Mouse (Mus musculus): ENCODE data around the gene Sel1l3.

The Sel1l3 gene

GRCm38 (mm10) chr5:53212782-53213710 lies 681 bp downstream of the Sel1l3 start:
- no peak for ATAC-seq (ENCODE audit: low TSS enrichment)

- no peak for ATAC-seq (ENCODE audit: low TSS enrichment)
Observed at GRCm38 (mm10) chr5:53212087-53212781, 1.5 kb downstream of the Sel1l3 start.

- no peak for ATAC-seq (ENCODE audit: low TSS enrichment)
Observed at GRCm38 (mm10) chr5:53211241-53211640, 2.5 kb downstream of the Sel1l3 start.

- no peak for ATAC-seq (ENCODE audit: low TSS enrichment)
Observed at GRCm38 (mm10) chr5:53210481-53210880, 3.2 kb downstream of the Sel1l3 start.

DNA sequence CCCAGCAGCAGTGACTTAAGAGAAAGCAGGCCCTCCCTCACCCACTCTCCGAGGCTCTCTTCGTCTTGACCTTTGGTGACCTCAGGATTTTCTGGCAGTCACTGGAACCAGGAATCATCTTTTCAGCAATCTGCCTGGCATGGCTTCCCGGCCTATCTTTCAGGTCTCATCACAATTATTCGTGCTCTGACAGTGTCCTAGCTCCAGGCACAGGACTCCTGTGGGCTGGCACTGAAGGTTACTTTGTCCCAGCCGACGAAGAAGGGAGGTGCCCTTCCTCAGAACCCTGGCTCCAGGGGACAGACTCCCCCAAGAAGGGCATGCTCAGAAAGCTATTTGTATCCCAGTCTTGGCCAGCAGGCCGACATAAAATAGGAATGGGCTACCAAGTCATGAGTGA lies 4.0 kb downstream of the Sel1l3 start:
- ATAC-seq (ENCODE audit: low TSS enrichment) = no peak

DNA sequence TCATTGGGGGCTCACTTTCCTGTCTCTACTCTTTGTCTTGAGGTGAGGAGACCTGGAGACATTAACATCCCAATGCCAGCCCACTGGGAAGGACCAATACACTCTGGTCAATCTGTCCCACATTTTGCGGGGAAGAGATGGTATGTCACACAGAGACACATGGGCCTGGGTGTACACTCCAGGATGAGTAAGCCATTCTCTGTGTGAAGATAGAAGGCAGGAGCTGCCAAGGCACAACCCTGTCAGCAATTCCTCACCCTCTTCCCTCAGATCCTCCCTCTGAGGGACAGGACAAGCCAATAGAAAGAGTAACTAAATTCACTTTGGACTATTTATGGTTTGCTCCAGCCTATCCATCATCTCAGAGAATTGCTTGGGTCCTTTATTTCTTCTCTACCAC lies 5.0 kb downstream of the Sel1l3 start:
- ATAC-seq (ENCODE audit: low TSS enrichment) = peak; percentile 35

DNA sequence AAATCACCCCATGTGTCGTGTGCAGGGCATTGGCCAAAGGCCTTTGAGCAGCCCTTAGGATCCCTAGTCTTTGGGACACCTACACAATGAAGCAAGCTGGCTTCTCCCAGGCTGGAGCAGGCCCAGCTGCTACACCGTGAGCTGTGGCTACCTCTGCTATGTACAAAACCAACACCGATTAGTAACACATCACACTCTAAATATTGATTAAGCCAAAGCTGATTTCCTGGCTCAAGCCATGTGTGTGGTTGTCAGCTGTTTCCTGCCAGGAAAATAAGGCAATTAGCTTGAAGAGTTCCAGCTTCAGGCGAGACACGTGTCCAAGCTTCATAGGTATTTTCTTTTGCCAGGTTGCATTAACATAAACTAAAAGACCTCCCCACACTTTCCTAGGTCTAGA lies 7.2 kb downstream of the Sel1l3 start:
- no peak for ATAC-seq (ENCODE audit: low TSS enrichment)

GRCm38 (mm10) chr5:53202748-53203147 lies 11.0 kb downstream of the Sel1l3 start:
- no peak for ATAC-seq (ENCODE audit: low TSS enrichment)

- 0 out of 2 replicates have a peak, but pooled peaks have one; percentile 8 for ATAC-seq (ENCODE audit: low TSS enrichment)
Observed at GRCm38 (mm10) chr5:53200825-53201224, 12.9 kb downstream of the Sel1l3 start.

GRCm38 (mm10) chr5:53198408-53198807 lies 15.3 kb downstream of the Sel1l3 start:
- ATAC-seq (ENCODE audit: low TSS enrichment) = no peak

DNA sequence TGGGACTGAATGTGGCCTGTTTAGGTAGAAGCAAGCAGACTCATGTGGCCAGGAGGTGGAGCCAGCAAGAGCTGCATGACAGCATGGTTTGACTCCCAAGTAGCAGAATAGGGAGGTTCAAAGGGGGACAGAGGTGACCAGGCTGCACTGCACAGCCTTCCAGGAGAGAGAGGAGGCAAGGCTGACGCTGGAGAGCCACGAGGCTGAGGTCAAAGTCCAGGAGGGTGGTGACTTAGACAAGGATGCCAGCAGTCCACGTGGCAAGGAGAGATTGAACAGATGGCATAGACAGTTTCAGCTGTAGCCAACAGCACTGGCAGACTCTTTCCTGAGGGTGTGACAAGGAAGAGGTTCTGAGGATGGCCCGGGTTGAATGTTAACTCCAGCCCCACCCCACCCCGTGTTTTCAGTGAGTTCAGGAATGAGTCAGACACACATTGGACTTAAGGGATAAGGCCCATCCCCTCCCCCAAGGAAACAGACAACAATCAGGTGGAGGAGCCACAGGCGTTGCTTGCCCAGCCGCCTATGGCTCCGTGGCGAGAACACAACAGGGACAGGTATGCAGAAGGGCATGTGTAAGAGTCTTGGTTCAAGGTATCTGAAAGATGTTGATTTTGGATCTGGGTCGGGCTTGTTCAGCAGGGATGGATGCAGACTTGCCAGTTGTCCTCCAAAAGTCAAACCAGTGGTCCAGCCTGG lies 17.2 kb downstream of the Sel1l3 start:
- no peak for ATAC-seq (ENCODE audit: low TSS enrichment)

DNA sequence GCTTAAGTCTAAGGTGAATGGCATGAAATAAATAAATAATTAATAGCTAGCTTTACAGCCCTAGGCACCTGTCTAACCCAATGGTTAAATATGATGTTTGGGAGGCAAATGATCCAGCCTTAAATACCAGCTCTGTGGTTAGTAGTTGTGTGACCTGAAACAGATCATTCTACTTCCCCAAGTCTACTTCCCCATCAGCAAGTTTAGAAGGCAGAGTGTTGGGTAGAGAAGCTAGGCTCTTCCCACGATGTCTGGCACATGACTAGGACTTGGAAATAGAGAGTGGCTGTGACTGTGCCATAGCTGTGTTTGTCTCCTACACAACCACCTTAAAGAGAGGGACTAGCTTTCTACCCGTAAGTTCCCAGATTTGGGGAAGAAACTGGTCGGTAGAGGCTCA lies 18.9 kb downstream of the Sel1l3 start:
- ATAC-seq (ENCODE audit: low TSS enrichment) = peak; percentile 42

DNA sequence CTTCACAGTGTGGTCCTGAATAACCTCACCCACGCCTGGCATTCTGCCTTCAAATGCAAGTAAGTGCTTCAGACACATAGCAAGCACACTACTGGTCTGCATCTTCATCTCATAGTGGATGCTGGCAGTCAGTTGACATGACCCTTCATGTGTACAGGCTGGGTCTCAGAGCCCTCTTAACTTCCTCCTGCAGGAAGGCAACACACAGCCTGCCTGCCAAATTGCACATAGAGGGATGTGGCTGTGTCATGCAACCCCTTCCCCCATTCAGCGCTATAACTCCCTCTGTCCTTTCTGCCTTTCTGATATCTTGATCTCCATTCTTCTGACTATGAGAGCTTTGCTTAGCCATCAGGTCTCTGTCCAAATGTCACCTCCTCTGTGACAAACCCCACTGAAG lies 19.3 kb downstream of the Sel1l3 start:
- ATAC-seq (ENCODE audit: low TSS enrichment) = no peak

DNA sequence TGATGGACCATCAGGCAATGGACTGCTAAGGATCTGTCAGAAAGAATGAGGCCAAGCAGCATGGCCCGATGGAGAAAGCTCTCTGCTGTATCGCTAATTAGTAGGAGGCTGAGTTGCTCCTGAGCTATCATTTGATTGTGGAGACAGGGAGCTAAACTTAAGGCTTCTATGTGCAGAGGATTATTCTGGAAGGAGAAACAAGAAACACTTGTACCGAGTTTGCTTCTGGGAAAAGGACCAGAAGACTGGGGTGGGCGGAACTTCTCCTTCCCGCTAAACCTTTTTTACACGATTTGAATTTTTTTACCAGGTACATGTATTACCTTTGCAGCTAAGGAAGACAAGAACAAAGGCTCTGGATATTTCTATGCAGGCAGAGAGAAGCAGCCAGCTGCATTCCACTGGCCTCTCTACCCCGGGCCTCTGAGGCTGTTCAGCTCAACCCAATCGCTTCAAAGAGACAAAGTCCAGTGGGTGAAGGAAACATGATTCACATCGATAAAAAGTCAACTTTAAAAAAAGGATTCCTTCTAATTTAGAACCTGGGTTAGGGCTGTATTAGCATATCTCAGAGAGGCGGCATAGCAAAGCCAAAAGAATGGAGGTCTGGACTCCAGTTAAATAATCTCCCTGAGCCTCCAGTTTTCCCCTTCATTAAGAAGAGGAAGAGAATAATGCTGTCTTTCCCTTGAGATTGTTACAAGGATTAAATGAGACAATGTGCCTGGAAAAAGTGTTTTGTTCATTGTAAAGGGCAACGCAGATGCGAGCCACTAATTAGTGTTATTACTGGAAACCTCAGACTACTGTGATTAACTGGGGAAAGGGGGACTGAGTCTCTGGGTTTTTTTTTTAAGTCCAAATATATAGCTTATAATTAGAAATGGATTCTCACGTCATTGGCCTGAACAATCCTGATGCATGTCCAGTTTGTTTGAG lies 20.4 kb downstream of the Sel1l3 start:
- ATAC-seq (ENCODE audit: low TSS enrichment) = peak; percentile 55

DNA sequence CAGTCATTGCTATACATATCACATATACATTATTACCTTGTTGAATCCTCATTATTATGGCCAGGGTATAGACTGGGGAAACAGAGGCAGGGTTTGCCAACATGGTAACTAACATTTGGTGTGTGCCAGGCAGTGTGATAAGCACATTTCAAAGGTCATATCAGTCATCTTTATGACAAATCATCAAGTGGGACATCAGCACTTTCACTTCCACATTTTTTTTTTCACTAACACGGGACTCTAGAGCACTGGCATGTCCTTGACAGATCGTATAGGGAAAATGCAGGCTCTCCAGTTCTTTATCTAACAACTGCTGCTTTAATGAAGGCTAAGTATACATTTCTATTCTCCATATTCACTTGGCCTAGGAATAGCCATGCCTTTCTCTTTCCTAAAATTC lies 25.1 kb downstream of the Sel1l3 start:
- ATAC-seq (ENCODE audit: low TSS enrichment) = no peak

- ATAC-seq (ENCODE audit: low TSS enrichment) = peak; percentile 80
Observed at GRCm38 (mm10) chr5:53187245-53187644, 26.5 kb downstream of the Sel1l3 start.

GRCm38 (mm10) chr5:53185803-53186202 lies 27.9 kb downstream of the Sel1l3 start:
- ATAC-seq (ENCODE audit: low TSS enrichment) = no peak

DNA sequence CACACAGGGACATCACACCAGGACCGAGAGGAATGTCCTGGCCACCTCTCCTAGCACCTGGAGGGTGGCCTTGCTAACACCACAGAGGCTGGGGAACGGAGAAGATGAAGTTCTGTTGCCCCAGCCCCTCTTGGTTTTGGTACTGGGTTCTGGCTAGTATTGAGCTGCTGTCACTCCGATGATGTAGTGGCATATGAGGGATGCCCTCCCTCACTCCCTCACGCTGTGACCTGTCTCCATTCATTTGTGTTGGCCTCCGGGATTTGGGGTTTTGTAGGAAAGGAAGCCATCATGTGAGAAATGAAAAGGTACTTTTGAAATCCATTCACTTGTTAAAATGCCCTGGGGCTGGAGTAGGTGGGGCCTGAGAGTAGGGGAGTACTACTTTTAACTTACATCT lies 33.8 kb downstream of the Sel1l3 start:
- ATAC-seq (ENCODE audit: low TSS enrichment) = no peak

- no peak for ATAC-seq (ENCODE audit: low TSS enrichment)
Observed at GRCm38 (mm10) chr5:53176703-53177102, 37.0 kb downstream of the Sel1l3 start.

- no peak for ATAC-seq (ENCODE audit: low TSS enrichment)
Observed at GRCm38 (mm10) chr5:53176075-53176474, 37.7 kb downstream of the Sel1l3 start.

DNA sequence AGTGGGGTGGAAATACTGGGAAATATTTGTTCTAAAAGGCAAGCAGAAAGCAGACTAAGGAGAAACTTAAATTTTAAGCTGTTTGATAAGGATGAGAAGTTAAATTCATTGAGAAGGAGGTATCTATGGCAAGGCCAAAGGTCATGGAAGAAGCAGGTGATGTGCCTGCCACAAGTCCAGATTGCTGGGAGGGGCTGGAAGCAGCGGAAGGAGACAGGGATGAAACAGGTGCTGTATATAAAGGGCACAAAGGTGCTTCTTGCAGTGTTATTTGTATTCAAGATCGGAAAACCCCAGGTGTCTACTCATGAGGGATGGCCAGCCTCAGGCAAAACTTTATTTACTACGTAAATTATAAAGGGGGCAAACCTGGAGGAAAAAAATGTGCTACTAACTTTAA lies 38.5 kb downstream of the Sel1l3 start:
- ATAC-seq (ENCODE audit: low TSS enrichment) = no peak

Measured in frontal cortex, adult (tissue).